Mouse (Mus musculus) forebrain, postnatal 0 days (tissue): ENCODE results near the gene Chm. TPM values are rescaled to one million over a fixed set of nuclear protein-coding genes. Genes with fewer than 3 reads are reported as not detected.
A peak's percentile ranks its signal among the peaks of the same experiment; 100 is the strongest.
"Not testable (repeated sequence)": the region's sequence is repeated elsewhere in the genome, so short reads cannot be mapped to it uniquely, and the experiment has no call there.

ENCODE experiments used
- ATAC-seq: fragments of 200-750 bp; cut with Nextera tagmentation; 2 replicates; pipeline ENCODE4 v1.8.0; 2017; ENCODE audit warnings: mild to moderate bottlenecking, moderate library complexity
- DNase-seq: peaks from one replicate; pipeline ENCODE4 v3.0.0-alpha.2; 2015
- H3K27ac ChIP-seq: fragments of 300-500 bp; sonication (generic); 2 replicates; pipeline ENCODE4 v1.5.1; 2014; ENCODE audit warnings: low read depth, mild to moderate bottlenecking, antibody characterized with exemption, low read length, moderate library complexity, mixed read lengths
- H3K27me3 ChIP-seq: fragments of 300-500 bp; sonication (generic); 2 replicates; pipeline ENCODE4 v1.6.1; 2014; ENCODE audit warnings: mild to moderate bottlenecking, low read length, mixed read lengths; ENCODE audit not compliant: insufficient read depth
- H3K36me3 ChIP-seq: fragments of 300-500 bp; sonication (generic); 2 replicates; pipeline ENCODE4 v1.6.1; 2014; ENCODE audit warnings: mild to moderate bottlenecking, moderate library complexity; ENCODE audit not compliant: insufficient read depth
- H3K4me1 ChIP-seq: fragments of 300-500 bp; sonication (generic); 2 replicates; pipeline ENCODE4 v1.6.1; 2014; ENCODE audit warnings: antibody characterized with exemption; ENCODE audit not compliant: insufficient read depth
- H3K4me2 ChIP-seq: fragments of 300-500 bp; sonication (generic); 2 replicates; pipeline ENCODE4 v1.6.1; 2014; ENCODE audit warnings: low read depth, mild to moderate bottlenecking, moderate library complexity
- H3K4me3 ChIP-seq: fragments of 300-500 bp; sonication (generic); 2 replicates; pipeline ENCODE4 v1.5.1; 2014; ENCODE audit warnings: low read depth, low read length, mixed read lengths
- H3K9ac ChIP-seq: fragments of 300-500 bp; sonication (generic); 2 replicates; pipeline ENCODE4 v1.6.1; 2014; ENCODE audit warnings: mild to moderate bottlenecking
- H3K9me3 ChIP-seq: fragments of 300-500 bp; sonication (generic); 2 replicates; pipeline ENCODE4 v1.6.1; 2016; ENCODE audit warnings: low read length
- CTCF ChIP-seq: sonication (generic); IDR thresholded peaks from 2 replicates; pipeline ENCODE4 v1.5.1; 2016; ENCODE audit warnings: antibody characterized with exemption, control low read depth, low read depth
- WGBS: fragments of 180-500 bp; shearing (Covaris S2); extraction: QIAGEN DNeasy Blood & Tissue Kit; methylation state at CpG from one replicate; pipeline ENCODE4 v1.1.7; 2014; 5-methylcytosine and 5-hydroxymethylcytosine counted together
- polyA plus RNA-seq: library from polyadenylated mRNA; unstranded; fragments of >200 nt; fragmentation: Nextera tagmentation; extraction: Ambion mirVana; gene quantifications from 2 replicates; pipeline ENCODE4 v1.2.1, GENCODE M21; 2015
- total RNA-seq: library from RNA; depleted of rRNA; stranded (reverse); fragments of >200 nt; gene quantifications from 2 replicates; pipeline ENCODE4 v1.2.3, GENCODE M21; 2014; rRNA removed

Chm gene
- total RNA-seq, result 36.1 and 43.1 TPM in 2 replicates
- polyA plus RNA-seq, result 11.5 and 12.3 TPM in 2 replicates

GRCm38 (mm10) chrX:113185230-113185985 lies at the start of gene Chm:
Gene Chm (minus strand): TSS chrX:113185517.
- TF ChIP-seq CTCF, result no peak
- peak within 1 kb of the TSS; percentile 59 for H3K9ac ChIP-seq
- 22% methylated on average over 21 of the region's 21 CpGs for WGBS

GRCm38 (mm10) chrX:113193901-113194300 lies 8.6 kb upstream of the Chm start:
- Histone ChIP-seq H3K36me3 (no peaks in the 10 kb centered on the region), H3K4me1 (no peaks in the 10 kb centered on the region), H3K4me2 (no peak overlapping the region), H3K9ac (no peak overlapping the region), H3K4me3 (no peak overlapping the region), H3K9me3 (no peaks in the 10 kb centered on the region), H3K27me3 (no peaks in the 10 kb centered on the region), H3K27ac (no peak overlapping the region)
- no peak for TF ChIP-seq CTCF
- no peak for DNase-seq
- WGBS, result 16% methylated on average over 2 of the region's 2 CpGs
- ATAC-seq, result no peak

More at GRCm38 (mm10) chrX:113185230-113185985, at the start of gene Chm:
- no peaks in the 10 kb centered on the region for H3K4me1 ChIP-seq
- peak; percentile 80 for DNase-seq
- H3K4me3 ChIP-seq, result peak within 1 kb of the TSS; percentile 53
- peak within 1 kb of the TSS; percentile 45 for H3K4me2 ChIP-seq
- peak; percentile 97 for ATAC-seq
- H3K9me3 ChIP-seq, result no peaks in the 10 kb centered on the region
- peak within 1 kb of the TSS; percentile 86 for H3K27ac ChIP-seq
- no peaks in the 10 kb centered on the region for H3K27me3 ChIP-seq
- H3K36me3 ChIP-seq, result no peaks in the 10 kb centered on the region

GRCm38 (mm10) chrX:113184569-113185229 lies 618 bp downstream of the Chm start:
- Histone ChIP-seq H3K4me1 (no peaks in the 10 kb centered on the region), H3K36me3 (no peaks in the 10 kb centered on the region), H3K27me3 (no peaks in the 10 kb centered on the region), H3K9ac (peak overlapping the region; percentile 59), H3K4me3 (peak overlapping the region; percentile 53), H3K27ac (peak overlapping the region; percentile 86), H3K9me3 (no peaks in the 10 kb centered on the region), H3K4me2 (peak overlapping the region; percentile 45)
- ATAC-seq (peak; percentile 72; the same call in 1 of the 2 replicates), DNase-seq (no peak)
- WGBS, result 24% methylated on average over 17 of the region's 17 CpGs
- TF ChIP-seq CTCF, result no peak

- not testable (repeated sequence) for H3K4me3 ChIP-seq, H3K9ac ChIP-seq, H3K4me2 ChIP-seq, H3K27ac ChIP-seq, H3K4me1 ChIP-seq, H3K9me3 ChIP-seq, ATAC-seq, H3K27me3 ChIP-seq, H3K36me3 ChIP-seq, DNase-seq
- 96% methylated on average over 4 of the region's 4 CpGs for WGBS
These were observed 4.5 kb downstream of the Chm start for GRCm38 (mm10) chrX:113180856-113181255.

GRCm38 (mm10) chrX:113172766-113173165 lies 12.6 kb downstream of the Chm start:
- H3K4me3 ChIP-seq, result no peak overlapping the region
- no peak for ATAC-seq
- H3K27me3 ChIP-seq, result no peaks in the 10 kb centered on the region
- no peak for TF ChIP-seq CTCF
- WGBS, result 76% methylated on average over 2 of the region's 2 CpGs
- no peaks in the 10 kb centered on the region for H3K36me3 ChIP-seq
- H3K4me1 ChIP-seq, result no peaks in the 10 kb centered on the region
- no peak for DNase-seq
- H3K9me3 ChIP-seq, result no peaks in the 10 kb centered on the region
- no peak overlapping the region for H3K27ac ChIP-seq
- H3K4me2 ChIP-seq, result no peak overlapping the region
- H3K9ac ChIP-seq, result no peak overlapping the region

- Histone ChIP-seq H3K9me3 (no peaks in the 10 kb centered on the region), H3K36me3 (no peaks in the 10 kb centered on the region), H3K4me2 (no peak overlapping the region), H3K9ac (no peak overlapping the region), H3K27me3 (no peaks in the 10 kb centered on the region), H3K4me3 (no peak overlapping the region), H3K27ac (no peak overlapping the region), H3K4me1 (no peaks in the 10 kb centered on the region)
- WGBS, result 81% methylated on average over 1 of the region's 1 CpGs
- TF ChIP-seq CTCF, result no peak
- ATAC-seq (no peak), DNase-seq (no peak)
These were observed 13.0 kb downstream of the Chm start for GRCm38 (mm10) chrX:113172271-113172670.

- ATAC-seq, result no peak
- WGBS, result 74% methylated on average over 3 of the region's 3 CpGs
These were observed 25.0 kb downstream of the Chm start for GRCm38 (mm10) chrX:113160268-113160860.

More at GRCm38 (mm10) chrX:113160268-113160860, 25.0 kb downstream of the Chm start:
- no peak overlapping the region for H3K9ac ChIP-seq
- no peak overlapping the region for H3K4me2 ChIP-seq
- no peaks in the 10 kb centered on the region for H3K9me3 ChIP-seq
- H3K4me1 ChIP-seq, result no peaks in the 10 kb centered on the region
- H3K27ac ChIP-seq, result no peak overlapping the region
- H3K36me3 ChIP-seq, result no peaks in the 10 kb centered on the region
- no peaks in the 10 kb centered on the region for H3K27me3 ChIP-seq
- TF ChIP-seq CTCF, result no peak
- DNase-seq, result no peak
- no peak overlapping the region for H3K4me3 ChIP-seq
